Mouse (Mus musculus) kidney, postnatal 36 days (tissue): ENCODE measurements around the gene Eif2s3y.

ENCODE experiments used
- DNase-seq, 2 experiments: peaks; one replicate each; pipeline ENCODE4 v3.0.0; 2021 to 2022; ENCODE audit warnings: mixed read lengths in 2 of 2

Gene Eif2s3y

DNA sequence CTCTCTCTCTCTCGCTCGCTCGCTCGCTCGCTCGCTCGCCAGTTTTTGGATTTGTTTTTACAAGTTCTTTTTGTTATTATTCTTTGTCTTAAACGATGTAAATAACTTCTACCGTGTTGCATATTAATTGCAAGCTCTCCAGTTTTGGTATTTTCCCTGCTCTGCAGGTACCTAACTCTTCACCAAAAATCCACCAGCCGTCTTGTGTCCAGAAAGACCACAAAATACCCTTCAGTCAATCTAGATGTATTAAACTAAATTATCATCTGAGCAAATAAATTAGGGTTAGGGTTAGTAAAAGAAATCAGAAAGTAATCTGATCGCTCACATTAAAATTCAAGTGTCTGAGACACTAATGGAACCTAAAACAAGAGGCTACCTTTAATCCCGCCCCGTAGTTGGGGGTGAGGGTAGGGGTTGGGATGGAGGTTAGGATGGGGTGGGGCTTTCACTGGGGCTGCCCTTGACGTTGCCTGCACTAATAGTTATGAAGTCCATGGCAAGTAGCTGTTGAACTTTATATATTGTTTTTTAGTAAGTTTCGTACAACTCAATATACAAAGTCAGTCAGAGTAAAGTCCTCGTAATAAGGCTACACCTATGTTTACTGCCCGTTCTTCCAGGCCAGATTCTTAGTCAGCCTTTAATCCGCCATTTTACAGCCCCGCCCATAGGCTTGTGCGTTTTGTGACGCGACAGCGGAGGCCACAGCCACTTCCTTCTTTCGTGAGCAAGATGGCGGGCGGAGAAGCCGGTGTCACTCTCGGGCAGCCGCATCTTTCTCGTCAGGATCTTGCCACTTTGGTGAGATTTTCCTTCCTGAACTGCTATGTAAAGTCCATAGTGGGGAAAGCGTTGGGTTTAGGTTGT is at the start of gene Eif2s3y:
Gene Eif2s3y, plus strand, starts transcription at position 662 of the 870 bp plus-strand sequence.
- peak in 1 of 2 experiments; percentile 83 for DNase-seq
